Mouse (Mus musculus) T-helper 1 cell (primary cell): ENCODE measurements around the gene Tbx3.

Experiments used
- in situ Hi-C: fragments of 300-600 bp; cut with MboI, MseI; formaldehyde crosslinking; loops from one replicate; pipeline ENCODE4 v1.15.1; 2025; ENCODE audit warnings: high pct_unique_total_duplicates

Tbx3 gene

GRCm38 (mm10) chr5:119679614-119680328 lies 9.3 kb downstream of the Tbx3 start:
- in situ Hi-C loops, result loop anchor here (25.0 kb wide), 1 partner anchor 1067 kb away; no protein-coding TSS in a partner anchor

GRCm38 (mm10) chr5:119680329-119681010 lies 10.0 kb downstream of the Tbx3 start:
- in situ Hi-C loops, result loop anchor here (25.0 kb wide), 1 partner anchor 1068 kb away; no protein-coding TSS in a partner anchor

GRCm38 (mm10) chr5:119681011-119681832 lies 10.8 kb downstream of the Tbx3 start:
- in situ Hi-C loops, result loop anchor here (25.0 kb wide), 1 partner anchor 1069 kb away; no protein-coding TSS in a partner anchor

GRCm38 (mm10) chr5:119681833-119682210 lies 11.4 kb downstream of the Tbx3 start:
- in situ Hi-C loops, result loop anchor here (25.0 kb wide), 1 partner anchor 1070 kb away; no protein-coding TSS in a partner anchor

- in situ Hi-C loops, result loop anchor here (25.0 kb wide), 1 partner anchor 1071 kb away; no protein-coding TSS in a partner anchor
Observed at GRCm38 (mm10) chr5:119682646-119683515, 12.4 kb downstream of the Tbx3 start.

- in situ Hi-C loops, result loop anchor here (25.0 kb wide), 1 partner anchor 1072 kb away; no protein-coding TSS in a partner anchor
Observed at GRCm38 (mm10) chr5:119683861-119684260, 13.4 kb downstream of the Tbx3 start.

- in situ Hi-C loops, result loop anchor here (5.0 to 25.0 kb wide), 2 partner anchors 33 to 1073 kb away; no protein-coding TSS in a partner anchor
Observed at GRCm38 (mm10) chr5:119684701-119685391, 14.4 kb downstream of the Tbx3 start.

GRCm38 (mm10) chr5:119685446-119686198 lies 15.2 kb downstream of the Tbx3 start:
- in situ Hi-C loops, result loop anchor here (5.0 to 25.0 kb wide), 2 partner anchors 33 to 1073 kb away; no protein-coding TSS in a partner anchor

- in situ Hi-C loops, result loop anchor here (5.0 to 25.0 kb wide), 2 partner anchors 34 to 1074 kb away; no protein-coding TSS in a partner anchor
Observed at GRCm38 (mm10) chr5:119686199-119686964, 15.9 kb downstream of the Tbx3 start.

GRCm38 (mm10) chr5:119687005-119687855 lies 16.8 kb downstream of the Tbx3 start:
- in situ Hi-C loops, result loop anchor here (5.0 to 25.0 kb wide), 2 partner anchors 35 to 1075 kb away; no protein-coding TSS in a partner anchor

GRCm38 (mm10) chr5:119687856-119688206 lies 17.4 kb downstream of the Tbx3 start:
- in situ Hi-C loops, result loop anchor here (5.0 to 25.0 kb wide), 2 partner anchors 36 to 1076 kb away; no protein-coding TSS in a partner anchor

- in situ Hi-C loops, result loop anchor here (5.0 to 25.0 kb wide), 2 partner anchors 36 to 1076 kb away; no protein-coding TSS in a partner anchor
Observed at GRCm38 (mm10) chr5:119688306-119688705, 17.8 kb downstream of the Tbx3 start.

GRCm38 (mm10) chr5:119688914-119689420 lies 18.5 kb downstream of the Tbx3 start:
- in situ Hi-C loops, result loop anchor here (5.0 to 25.0 kb wide), 2 partner anchors 37 to 1077 kb away; no protein-coding TSS in a partner anchor

GRCm38 (mm10) chr5:119689501-119689900 lies 19.0 kb downstream of the Tbx3 start:
- in situ Hi-C loops, result loop anchor here (5.0 to 25.0 kb wide), 2 partner anchors 37 to 1077 kb away; no protein-coding TSS in a partner anchor

- in situ Hi-C loops, result loop anchor here (5.0 to 25.0 kb wide), 3 partner anchors 809 to 1079 kb away; no protein-coding TSS in a partner anchor
Observed at GRCm38 (mm10) chr5:119691075-119691474, 20.6 kb downstream of the Tbx3 start.

- in situ Hi-C loops, result loop anchor here (5.0 to 25.0 kb wide), 3 partner anchors 810 to 1080 kb away; no protein-coding TSS in a partner anchor
Observed at GRCm38 (mm10) chr5:119692425-119692824, 22.0 kb downstream of the Tbx3 start.
